Comparison of ENCODE assay signal across 8 mouse cellular contexts in the genomic region with DNA sequence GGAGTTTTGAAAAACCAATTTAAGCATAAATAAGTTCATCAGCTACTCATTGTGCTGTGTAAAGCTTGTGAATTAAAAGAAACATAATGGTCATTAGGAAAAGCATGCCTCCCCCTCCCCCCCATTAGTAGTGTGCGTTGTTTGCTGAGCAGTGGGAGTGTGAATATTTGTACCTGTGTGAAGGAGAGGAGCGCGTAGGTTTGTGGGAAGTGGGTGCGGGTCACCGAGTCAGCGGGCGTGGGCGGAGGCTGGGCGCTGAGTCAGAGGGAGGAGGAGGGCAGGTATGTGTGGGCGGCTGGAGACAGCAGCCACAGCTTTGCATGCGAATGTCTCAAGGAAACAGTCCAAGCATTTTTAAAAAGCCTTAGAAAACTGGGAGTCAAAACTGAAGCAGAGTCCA. TPM values are rescaled to one million over a fixed set of nuclear protein-coding genes. Genes with fewer than 3 reads are reported as not detected.
DNase-seq lines count a peak whose midpoint lies in the region; ATAC-seq lines count a peak whose summit lies in the region.

No protein-coding gene starts in this region.

- no peak overlapping the region for H3K27ac ChIP-seq in embryonic facial prominence, embryonic 15.5 days (replicated peaks)
- peak overlapping the region; percentile 59; the same call in 1 of the 2 replicates for H3K27ac ChIP-seq in stomach, embryonic 15.5 days

- H3K4me3 ChIP-seq in embryonic facial prominence, embryonic 15.5 days (replicated peaks), result no peak overlapping the region
- H3K4me3 ChIP-seq in stomach, embryonic 15.5 days (replicated peaks), result 0 out of 2 replicates have a peak overlapping the region, but pooled peaks have one; percentile 1

- H3K9me3 ChIP-seq in embryonic facial prominence, embryonic 15.5 days (replicated peaks), result no peaks in the 10 kb centered on the region
- H3K9me3 ChIP-seq in stomach, embryonic 15.5 days, result no peaks in the 10 kb centered on the region

- peak; percentile 51 for DNase-seq in R1 (ENCODE audit: low read depth, low spot score)
- DNase-seq in heart, postnatal 4 days, result peak; percentile 60
- peak; percentile 19 to 20 for DNase-seq in layer of hippocampus, adult 8-10 months (ENCODE audit: low spot score in 2 of 2)
- DNase-seq in lung, postnatal 25 days (ENCODE audit: low spot score), result peak; percentile 74

- peak; percentile 95 for ATAC-seq in CD4-positive, CD25-positive, alpha-beta regulatory T cell, adult 4 months
- no peak for ATAC-seq in embryonic facial prominence, embryonic 15.5 days (ENCODE audit: insufficient number of reproducible peaks, low FRiP score, low TSS enrichment, low read depth)
- peak; percentile 89 for ATAC-seq in stomach, embryonic 15.5 days (ENCODE audit: insufficient read depth, low FRiP score, low read depth)
- ATAC-seq in erythroblast, adult 5-6 weeks (replicated peaks; ENCODE audit: low FRiP score, poor library complexity, severe bottlenecking), result no peak

- H3K4me1 ChIP-seq in embryonic facial prominence, embryonic 15.5 days, result no peaks in the 10 kb centered on the region
- H3K4me1 ChIP-seq in stomach, embryonic 15.5 days, result peaks cover 3% of the 10 kb centered on the region; the same call in 1 of the 2 replicates

- 0 out of 2 replicates have a peak overlapping the region, but pooled peaks have one; percentile 1 for H3K4me2 ChIP-seq in embryonic facial prominence, embryonic 15.5 days (replicated peaks)
- peak overlapping the region; percentile 33 for H3K4me2 ChIP-seq in stomach, embryonic 15.5 days

- WGBS in embryonic facial prominence, embryonic 15.5 days, result 55% methylated on average over 11 of the region's 11 CpGs
- WGBS in stomach, embryonic 15.5 days, result 48% methylated on average over 11 of the region's 11 CpGs

- no peaks in the 10 kb centered on the region for H3K27me3 ChIP-seq in embryonic facial prominence, embryonic 15.5 days
- no peaks in the 10 kb centered on the region for H3K27me3 ChIP-seq in stomach, embryonic 15.5 days (replicated peaks)

- H3K36me3 ChIP-seq in embryonic facial prominence, embryonic 15.5 days, result no peaks in the 10 kb centered on the region
- H3K36me3 ChIP-seq in stomach, embryonic 15.5 days, result no peaks in the 10 kb centered on the region

- no peak overlapping the region for H3K9ac ChIP-seq in embryonic facial prominence, embryonic 15.5 days
- no peak overlapping the region for H3K9ac ChIP-seq in stomach, embryonic 15.5 days

RNA-seq across cellular contexts. Expression of a gene that starts 32.7 kb away (rescaled TPM):
- 10 to 100 TPM; 28.7 to 37.3 TPM for polyA plus RNA-seq in CD4-positive, CD25-positive, alpha-beta regulatory T cell, adult 4 months (2017; shearing (Covaris generic))
- polyA plus RNA-seq in embryonic facial prominence, embryonic 15.5 days (2015; fragmentation: Nextera tagmentation; extraction: Ambion mirVana), result 8.5 and 9.3 TPM in 2 replicates
- total RNA-seq in heart, postnatal 4 days (2021), result 1 to 10 TPM; 4.6 to 4.9 TPM
- 1 to 10 TPM; 4.0 to 5.8 (median 4.4) TPM for total RNA-seq in layer of hippocampus, adult 8-10 months (2022)
- 7.4 and 9.3 TPM in 2 replicates for polyA plus RNA-seq in stomach, embryonic 15.5 days (2015; fragmentation: Nextera tagmentation; extraction: Ambion mirVana)
- total RNA-seq in erythroblast, adult 5-6 weeks (2015; ENCODE audit: low replicate concordance), result 1.5 and 2.3 TPM in 2 replicates
- 3.4 and 3.9 TPM in 2 replicates for total RNA-seq in erythroblast, adult 5-6 weeks (2017; ENCODE audit: low replicate concordance)

Comparison
In these comparisons a context has a peak if more than half of its experiments do, and no peak if none do; other contexts are left out.
1. ATAC-seq: peak in CD4-positive, CD25-positive, alpha-beta regulatory T cell, adult 4 months (single experiment) and stomach, embryonic 15.5 days (single experiment); none in embryonic facial prominence, embryonic 15.5 days (single experiment) and erythroblast, adult 5-6 weeks (single experiment).
2. DNase-seq: peak in every context shown above with its lines; median percentile 74 in lung, postnatal 25 days; 60 in heart, postnatal 4 days; 51 in R1; 20 in layer of hippocampus, adult 8-10 months.